Mouse (Mus musculus): ENCODE results near the gene Sppl3.
A peak's percentile ranks its signal among the peaks of the same experiment; 100 is the strongest.
"Not testable (repeated sequence)": the region's sequence is repeated elsewhere in the genome, so short reads cannot be mapped to it uniquely, and the experiment has no call there.

Sppl3 gene

DNA sequence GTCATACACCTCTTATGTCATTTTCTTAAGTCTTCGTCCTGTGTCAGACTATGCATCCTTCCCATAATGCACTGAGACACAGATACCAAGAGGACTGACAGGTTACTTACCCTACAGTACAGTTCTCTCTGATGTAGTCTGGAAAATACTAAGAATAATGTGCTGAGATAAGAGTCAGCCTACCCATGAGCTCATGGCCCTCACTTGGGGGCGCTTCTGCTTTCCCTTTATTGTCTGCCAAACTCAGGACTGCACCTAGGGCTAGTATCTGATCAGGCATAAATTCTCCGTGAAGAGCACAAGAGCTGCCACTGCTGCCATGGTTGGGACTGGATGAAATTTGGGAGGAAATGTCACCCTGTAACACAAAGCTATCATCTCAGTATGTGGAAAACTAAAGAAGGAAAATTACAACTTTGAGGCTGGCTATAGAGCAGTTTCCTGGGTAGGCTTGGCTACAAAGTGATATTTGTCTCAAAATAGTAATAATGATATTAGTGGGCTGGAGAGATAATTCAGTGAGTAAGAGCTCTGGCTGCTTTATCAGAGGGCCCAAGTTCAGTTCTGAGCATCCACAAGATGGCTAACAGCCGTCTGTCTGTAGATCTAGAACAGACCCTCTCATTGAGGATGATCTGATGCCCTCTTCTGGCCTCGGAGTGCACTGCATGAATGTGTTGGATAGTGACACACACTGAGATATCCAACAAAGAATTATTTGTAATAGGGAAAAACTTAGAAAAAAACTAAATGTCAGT lies 65.4 kb downstream of the Sppl3 start:
- DNase-seq (ENCODE audit: low spot score): peak; percentile 57

DNA sequence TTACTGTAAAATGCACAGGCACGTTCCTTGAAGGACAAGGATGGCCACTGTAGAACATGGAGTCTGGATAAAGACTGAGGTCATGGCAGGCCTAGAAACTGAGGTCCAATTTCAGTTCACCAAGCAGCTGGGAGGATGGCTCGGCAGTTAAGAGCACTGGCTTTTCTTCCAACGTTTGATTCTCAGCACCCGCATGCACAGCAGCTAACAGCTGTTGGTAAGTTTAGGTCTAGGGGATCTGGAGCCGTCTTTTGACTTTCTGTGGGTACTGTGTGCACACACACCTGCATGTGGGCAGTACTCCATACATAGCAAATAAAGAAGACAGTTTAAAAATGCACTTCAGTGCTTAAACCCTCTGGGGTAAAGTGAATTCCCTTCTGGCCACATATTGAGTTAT lies 70.7 kb downstream of the Sppl3 start:
- no peak for DNase-seq (ENCODE audit: low spot score)

DNA sequence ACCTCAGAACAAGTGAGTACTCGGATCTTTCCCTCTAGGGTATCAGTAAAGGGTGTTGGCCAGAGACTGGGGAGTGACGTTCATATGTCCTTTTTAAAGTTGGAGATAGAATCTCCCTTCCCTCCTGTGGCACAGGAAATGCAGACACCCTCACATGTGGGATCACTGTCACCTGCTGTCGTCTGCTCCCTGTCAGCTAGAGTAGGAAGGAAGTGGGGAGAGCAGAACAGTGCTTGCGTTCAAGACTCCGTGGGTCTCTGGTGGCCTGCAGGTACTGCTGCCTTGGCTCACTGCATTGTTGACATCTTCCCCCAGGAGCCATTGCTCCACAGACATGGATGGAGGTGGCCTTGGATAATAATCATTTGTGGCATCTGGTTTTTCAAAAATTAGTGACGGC lies 72.6 kb downstream of the Sppl3 start:
- no peak for DNase-seq (ENCODE audit: low spot score)

DNA sequence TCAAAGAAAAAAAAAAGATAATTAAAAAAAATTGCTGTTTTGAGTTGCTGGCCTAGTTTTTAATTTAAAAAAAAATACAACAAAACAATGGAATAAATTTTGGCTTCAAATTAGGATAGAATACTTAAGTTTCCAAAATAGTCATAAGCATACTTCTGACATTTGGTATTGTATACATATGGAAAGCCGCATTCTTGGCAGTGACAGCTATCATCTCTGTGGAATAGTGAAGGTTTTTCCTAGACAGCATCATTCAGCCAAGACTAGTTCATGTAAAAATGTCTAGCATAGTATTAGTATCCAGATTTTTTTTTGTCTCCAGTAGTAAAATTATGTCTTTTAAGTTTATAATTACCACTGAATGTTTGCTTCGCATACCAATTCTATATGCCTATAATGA lies 74.7 kb downstream of the Sppl3 start:
- no peak for DNase-seq (ENCODE audit: low spot score)

DNA sequence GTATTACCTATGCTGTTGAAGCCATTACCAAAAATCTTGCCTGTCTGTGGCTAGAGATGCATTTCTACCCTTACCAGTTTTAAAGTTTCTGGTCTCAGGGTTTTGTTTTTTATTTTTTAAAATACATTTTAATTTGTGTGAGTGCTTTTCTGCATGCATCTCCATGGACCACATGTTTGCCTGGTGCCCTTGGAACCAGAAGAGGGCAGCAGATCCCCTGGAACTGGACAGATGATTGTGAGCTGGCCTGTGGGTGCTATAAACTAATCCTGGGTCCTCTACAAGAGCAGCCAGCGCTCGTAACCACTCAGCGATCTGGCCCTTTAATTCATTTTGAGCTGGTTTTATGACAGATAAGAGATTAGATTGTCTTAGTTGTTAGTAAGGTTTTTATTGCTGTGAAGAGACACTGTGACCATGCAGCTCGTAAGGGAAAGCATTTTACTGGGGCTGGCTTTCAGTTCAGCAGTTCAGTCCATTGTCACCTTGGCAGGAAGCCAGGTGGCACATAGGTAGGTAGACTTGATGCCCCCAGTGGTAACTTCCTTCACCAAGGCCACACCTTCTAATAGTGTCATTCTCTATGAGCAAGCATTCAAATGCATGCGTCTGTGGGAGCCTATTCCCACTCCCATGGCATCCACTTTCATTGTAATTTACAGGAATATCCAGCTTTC lies 78.8 kb downstream of the Sppl3 start:
- no peak for DNase-seq (ENCODE audit: low spot score)

DNA sequence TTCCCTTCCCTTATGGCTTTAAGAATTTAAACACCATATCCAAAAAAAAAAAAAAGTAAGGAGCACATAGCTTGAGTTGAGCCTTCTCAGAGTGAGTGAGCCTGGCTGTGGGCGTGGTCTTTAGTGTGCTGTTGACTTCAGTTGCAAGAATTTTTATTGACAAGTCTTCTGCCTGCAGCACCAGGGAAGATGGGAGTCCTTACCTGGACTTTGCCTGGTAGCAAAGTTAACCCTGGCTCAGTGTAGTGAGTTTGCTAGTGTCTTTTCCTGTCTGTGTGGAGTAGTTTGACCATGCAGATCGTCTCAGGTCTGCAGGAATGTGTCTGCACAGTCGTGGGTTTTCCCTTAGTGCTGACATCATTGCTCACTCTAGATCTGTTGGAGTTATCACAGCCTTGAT lies 80.1 kb downstream of the Sppl3 start:
- DNase-seq (ENCODE audit: low spot score): no peak

DNA sequence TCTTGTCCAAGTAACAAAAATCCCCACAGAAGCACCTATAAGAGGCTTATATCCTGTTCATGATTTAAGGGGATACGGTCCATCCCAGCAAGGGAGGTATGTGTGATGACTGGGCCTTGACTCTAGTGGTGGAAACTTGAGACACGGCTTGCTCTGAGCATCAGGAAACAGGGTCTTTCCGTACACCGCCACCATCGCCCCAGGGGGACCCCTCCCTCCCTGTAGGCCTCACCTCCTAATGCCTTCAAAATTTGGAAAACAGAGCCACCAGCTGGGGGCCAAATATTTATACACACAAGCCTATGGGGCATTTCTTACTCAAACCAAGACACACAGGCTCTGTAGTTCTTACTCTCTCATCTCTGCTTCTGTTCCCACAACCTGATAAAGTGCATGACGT lies 80.8 kb downstream of the Sppl3 start:
- DNase-seq (ENCODE audit: low spot score): no peak

DNA sequence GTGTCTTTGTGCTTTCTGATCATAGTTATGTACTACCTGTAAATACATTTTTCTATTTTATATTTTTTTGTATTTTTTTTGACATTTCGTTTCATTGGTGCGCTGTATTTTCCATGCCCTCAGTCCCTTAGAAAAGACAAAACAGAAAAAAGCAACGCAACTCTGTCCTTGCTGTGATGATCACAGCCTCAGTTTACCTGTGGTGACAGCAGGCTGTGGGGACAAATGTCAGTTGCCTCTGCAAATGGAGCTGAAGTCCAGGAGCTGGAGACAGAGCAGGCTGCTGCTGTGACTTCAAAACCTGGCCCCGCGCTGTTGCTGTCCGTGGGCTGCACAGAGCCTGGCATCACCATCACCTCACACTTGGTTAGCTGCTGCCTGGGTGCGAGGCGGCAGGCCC lies 87.3 kb downstream of the Sppl3 start, which contains the start of gene Gm10401:
TSS of gene Gm10401 (minus strand) at position 101 of the 400 bp plus-strand sequence.
- DNase-seq (ENCODE audit: low spot score): no peak

DNA sequence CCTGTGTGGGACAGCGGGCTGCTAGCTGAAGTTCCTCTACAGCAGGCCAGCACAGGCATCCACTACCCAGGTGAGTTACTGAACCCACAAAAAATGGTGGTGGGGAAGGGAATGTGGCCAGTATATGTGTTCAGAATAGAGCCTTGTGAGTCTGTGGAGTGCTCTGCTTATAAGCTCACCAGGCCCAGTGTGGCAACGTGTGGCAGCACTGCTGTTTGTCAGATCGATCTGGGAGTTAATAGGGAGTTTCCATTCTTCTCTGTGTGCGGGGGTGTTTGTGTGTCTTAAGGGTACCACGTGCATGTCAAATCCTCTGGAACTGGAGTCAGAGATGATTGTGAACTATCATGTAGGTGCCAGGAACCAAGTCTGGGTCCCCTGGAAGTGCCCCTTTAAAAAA lies 88.6 kb downstream of the Sppl3 start:
- no peak for DNase-seq (ENCODE audit: low spot score)

DNA sequence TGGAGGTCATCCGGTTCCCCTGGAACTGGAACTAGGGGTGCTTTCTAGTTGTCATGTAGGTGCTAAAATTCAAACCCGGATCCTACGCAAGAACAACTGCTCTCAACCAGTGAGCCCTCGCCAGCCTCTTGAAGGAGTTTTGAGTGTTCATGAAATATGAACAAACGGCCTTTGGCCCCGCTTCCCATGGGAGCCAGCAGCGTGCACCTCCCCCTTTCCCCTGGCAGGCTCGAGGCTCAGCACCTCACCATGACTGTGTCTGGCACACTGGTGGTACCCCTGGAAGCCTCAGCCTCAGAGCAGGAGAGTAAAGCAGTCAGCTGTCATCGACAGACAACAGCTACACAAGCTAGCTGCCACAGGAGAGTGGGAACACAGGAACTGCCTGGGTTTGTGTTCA lies 89.1 kb downstream of the Sppl3 start:
- no peak for DNase-seq (ENCODE audit: low spot score)

DNA sequence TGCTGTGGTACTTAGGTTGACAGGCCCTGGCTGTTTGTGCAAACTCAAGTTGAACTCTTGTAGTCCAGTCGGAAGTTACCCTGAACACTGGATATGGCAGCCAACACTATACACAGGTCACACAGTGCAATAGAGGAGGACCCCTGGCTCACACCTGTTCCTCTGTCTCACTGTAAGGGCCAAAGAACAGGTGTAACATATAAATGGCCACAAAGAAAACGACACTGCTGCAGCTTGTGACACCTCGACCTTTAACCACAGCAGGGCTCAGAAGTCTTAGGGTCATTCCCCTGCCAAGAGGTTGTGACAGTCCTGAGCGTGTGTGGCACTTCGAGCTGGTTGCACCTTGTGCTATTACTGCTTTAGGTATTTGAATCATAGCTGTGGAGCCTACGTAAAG lies 89.5 kb downstream of the Sppl3 start:
- no peak for DNase-seq (ENCODE audit: low spot score)

DNA sequence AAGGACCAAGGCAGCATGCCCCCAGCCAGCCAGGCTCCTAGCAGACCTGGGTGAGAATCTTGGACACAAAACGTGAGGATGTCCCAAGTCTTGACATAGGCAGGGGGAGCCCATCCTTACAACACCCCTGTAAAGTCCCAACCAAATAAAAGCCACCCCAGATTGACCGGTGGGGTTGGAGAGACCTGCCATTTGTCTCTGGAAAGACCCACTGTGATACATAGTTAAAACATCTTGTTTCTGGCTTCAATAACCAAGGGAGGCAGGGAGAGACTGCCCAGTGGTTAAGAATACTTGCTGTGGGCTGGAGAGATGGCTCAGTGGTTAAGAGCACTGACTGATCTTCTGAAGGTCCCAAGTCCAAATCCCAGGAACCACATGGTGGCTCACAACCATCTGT lies 91.3 kb downstream of the Sppl3 start:
- DNase-seq (ENCODE audit: low spot score): no peak

DNA sequence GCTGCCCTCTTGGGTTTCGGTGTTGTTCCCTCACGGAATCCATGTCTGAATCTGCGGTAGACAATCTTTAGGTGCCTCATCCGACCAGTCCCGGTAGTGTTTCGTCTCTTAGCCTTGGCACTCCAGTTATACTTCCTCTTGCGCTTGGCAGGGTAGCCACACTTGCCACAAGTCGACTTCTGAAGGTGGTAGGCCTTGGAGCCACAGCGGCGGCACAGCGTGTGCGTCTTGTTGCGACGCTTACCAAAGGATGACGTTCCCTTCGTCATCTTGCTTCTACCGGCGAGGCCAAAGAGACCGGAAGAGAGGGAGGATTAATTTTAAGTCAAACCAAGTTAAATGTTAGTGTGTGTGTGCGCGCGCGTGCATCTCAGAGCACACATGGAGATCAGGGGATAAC lies 92.3 kb downstream of the Sppl3 start:
- DNase-seq (ENCODE audit: low spot score): not testable (repeated sequence)

DNA sequence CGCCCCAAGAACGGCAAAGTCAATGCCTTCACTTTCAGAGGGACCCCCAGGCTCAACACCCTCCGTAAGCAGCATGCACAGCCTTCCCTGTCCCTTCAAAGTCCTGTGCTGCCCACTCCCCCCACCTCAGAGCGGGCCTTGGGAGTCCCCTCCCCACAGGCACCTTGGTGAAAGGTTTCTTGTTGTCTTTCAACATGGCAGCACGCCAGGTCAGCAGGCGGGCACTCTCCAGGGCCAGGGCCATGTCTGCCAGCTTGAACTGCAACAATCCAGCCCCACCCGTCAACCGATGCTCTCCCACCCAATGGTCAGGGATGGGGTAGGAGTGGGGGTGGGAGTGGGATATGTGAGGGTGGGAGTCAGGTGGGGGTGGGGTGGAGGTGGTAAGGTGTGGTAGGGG lies 100.2 kb downstream of the Sppl3 start:
- DNase-seq (ENCODE audit: low spot score): no peak

DNA sequence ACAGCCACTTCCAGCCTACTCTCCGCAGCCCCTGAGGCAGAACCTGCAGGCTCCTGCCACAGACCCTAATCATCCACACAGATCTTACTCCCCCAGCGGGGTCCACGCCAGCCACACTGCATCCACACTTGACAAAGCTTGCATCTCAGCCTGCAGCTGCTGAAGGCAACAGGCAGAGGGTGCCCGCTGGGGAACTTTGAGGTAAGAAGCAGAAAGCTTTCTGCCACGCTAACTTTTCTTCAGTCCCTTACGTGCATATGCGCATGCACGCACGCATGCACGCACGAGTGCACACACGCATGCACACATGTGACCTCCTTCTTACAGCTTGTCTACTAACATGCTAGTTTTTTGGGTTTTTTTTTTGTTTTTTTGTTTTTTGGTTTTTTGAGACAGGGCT lies 102.3 kb downstream of the Sppl3 start:
- no peak for DNase-seq (ENCODE audit: low spot score)

DNA sequence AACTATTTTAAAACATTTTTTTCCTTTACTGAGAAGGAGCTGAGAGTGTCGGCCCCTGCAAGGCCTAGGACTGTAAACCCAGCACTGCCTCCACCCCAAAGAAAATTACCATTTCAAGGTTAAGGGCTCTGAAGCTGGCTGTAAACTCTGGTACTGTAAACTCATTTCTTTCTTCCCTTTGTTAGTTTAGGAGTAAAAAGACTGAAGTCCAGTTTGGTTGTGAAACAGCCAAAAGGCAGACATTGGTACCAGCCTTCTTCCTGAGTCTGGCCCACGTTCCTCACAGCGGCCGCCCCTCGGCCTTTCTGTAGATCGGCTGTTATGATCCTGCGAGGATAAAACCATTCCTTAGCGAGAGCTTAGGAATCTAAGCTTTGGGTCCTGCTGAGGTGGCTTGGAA lies 103.6 kb downstream of the Sppl3 start:
- DNase-seq (ENCODE audit: low spot score): no peak

DNA sequence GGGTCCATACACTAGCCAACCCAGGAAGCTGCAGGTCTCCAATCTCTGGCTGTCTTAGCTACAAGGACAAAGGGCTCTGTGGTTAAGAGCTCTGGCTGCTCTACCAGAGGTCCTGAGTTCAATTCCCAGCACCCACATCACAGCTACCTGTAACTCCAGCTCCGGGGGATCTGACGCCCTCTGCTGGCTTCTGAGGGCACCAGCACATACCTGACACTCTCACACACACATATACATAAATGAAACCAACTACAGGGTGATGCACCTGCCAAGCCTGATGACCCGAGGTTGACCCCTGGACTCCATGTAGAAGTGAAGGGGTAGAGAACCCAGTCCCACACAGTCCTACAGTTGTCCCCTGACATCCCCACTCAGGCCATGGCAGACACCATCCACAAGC lies 105.5 kb downstream of the Sppl3 start:
- no peak for DNase-seq (ENCODE audit: low spot score)

DNA sequence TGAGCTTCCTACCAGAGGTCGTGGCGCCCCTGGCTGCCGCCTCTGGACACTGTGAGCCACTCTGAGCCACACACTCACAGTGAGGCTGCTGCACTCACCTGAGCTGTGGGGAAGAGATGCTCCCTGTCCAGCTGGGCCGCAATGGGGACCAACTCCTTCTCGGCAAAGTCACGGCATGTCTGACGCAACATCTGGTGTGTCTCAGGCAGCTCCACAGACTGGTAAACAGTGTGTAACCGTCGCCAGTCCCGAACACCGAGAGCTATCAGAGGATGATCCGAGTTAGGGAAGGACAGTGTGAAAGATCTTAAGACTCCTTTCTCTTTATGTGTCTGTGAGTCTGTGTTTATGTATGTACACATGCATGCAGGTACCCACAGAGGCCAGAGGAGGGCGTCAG lies 106.5 kb downstream of the Sppl3 start:
- DNase-seq (ENCODE audit: low spot score): no peak

DNA sequence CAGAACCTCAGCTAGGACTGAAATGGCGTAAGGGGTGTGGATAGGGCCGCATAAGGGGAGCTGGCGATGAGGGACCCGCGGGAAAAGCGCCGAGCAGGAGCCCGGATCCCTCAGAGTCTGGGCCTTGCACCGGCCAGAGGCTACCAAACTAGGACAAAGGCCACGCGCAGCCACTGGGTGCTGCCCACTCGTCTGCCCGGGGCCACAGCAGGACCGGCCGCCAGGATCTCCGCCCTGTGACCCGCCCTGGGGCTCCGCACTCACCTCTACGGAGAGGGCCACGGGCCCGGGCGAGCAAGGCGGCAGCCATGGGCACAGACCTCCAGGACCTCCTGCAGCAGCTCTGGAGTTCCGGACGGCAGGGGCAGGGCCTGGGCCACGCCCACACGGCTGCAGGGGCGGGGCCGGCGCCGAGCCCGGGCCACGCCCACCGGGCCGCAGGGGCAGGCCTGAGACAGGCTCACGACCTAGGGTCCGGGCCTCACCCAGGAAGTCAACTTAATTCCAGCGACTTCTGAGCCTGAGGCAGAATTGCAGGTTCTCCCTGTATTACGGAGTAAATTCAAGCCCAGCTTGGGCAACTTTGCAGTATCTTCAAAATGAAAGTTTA lies 108.1 kb downstream of the Sppl3 start, which contains the start of gene Acads:
TSS of gene Acads (minus strand) at position 386 of the 610 bp plus-strand sequence.
- no peak for DNase-seq (ENCODE audit: low spot score)

DNA sequence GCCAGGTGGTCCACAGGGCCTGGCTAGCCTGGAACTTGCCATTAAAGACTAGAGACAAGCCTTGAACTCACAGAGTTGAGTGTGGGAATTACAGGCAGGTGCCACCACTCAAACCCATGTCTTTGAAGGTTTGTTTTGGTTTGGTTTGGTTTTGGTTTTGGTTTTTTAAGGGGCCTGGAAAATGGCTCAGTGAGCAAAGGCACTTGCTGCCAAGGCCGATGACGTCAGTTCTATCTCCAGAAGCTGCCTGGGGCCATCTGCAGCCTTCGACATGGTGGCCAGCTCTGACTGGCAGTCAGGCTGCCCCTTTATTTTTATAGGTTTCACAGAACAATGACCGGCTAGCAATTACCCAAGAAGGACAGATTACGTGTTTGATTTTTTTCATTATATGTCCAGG lies 110.0 kb downstream of the Sppl3 start:
- no peak for DNase-seq (ENCODE audit: low spot score)

DNA sequence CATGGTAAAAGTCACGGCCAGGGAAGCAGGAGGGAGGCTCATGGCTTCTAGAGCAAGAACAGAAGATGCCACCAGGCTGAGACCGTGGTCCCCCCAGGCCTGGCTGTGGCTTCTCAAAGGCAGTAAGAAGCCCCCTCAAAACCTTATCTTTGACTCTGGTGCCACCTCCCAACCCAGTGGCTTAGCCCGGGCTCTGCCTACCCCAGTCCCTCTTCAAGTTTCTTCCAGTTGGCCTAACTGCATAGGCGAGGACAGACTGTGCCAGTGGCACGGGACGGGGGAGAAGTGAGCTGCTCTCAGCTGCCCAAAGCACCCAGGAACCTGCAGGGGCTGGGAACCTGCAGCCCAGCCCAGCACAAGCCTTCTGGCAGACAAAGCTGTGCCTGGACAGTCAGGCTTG lies 113.8 kb downstream of the Sppl3 start:
- DNase-seq (ENCODE audit: low spot score): no peak

DNA sequence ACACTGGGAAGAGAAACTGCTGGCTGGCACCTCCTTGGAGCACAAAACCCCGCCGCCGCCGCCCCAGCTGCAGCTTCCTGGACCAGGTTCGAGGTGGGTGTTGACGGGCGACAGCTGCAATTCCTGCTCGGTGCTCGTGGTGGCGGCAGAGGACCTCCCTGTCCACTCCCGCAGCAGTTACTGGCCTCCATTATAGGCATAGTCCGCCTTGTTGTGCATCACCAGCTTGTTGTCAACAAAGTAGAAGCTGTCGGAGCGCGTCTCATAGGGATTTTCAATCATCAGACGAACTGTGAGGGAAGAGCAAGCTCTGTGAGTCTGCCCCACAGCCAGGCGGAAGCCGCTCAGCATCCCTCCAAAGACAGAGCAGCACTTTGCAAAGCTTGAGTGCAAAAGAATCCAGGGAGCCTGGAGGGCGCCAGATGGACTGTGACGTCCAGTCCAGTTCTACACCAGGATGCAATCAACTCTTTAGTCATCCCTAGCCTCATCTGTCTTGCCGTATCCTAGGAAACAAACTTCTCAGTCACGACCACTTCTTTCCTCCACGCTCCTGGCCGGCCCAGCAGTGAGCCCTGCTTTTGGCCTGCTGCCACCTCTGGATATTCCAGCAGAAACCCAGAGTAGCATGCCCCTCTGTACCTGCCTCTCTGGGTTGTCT lies 114.4 kb downstream of the Sppl3 start:
- DNase-seq (ENCODE audit: low spot score): peak; percentile 71

Data from layer of hippocampus, adult 9-10 months (tissue).